Mouse (Mus musculus): ENCODE results near the gene Timm8a2. TPM values are rescaled to one million over a fixed set of nuclear protein-coding genes. Genes with fewer than 3 reads are reported as not detected.
A peak's percentile ranks its signal among the peaks of the same experiment; 100 is the strongest.

Gene Timm8a2
- total and polyA plus RNA-seq, 3 experiments, result not detected

DNA sequence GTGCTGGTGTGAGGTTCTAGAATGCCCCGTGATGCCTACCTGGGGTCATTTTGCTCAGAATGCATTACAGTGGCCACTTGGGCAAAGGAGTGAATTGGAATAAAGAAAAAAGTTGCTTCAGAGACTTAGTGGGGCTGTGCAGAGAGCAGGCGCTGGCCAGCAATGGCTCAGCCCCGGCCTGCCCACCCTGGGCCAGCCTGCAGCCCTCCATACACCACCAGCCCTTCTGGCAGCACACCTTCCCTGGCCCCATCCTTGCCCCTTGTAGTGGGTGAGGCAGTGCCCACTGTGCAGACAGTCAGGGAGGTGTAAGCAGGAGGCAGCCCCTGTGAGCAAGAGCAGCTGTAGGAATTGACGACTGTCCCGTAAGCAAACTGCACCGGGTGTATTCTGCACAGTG, 13.9 kb upstream of the Timm8a2 start:
- Histone ChIP-seq H3K9me3 (replicated peaks; ENCODE audit: low read length) (no peaks in the 10 kb centered on the region), H3K9ac (ENCODE audit: insufficient read depth, low read depth) (no peak overlapping the region), H3K79me2 (replicated peaks; ENCODE audit: control insufficient read depth, extremely low read depth, insufficient read depth, poor library complexity, severe bottlenecking) (no peaks in the 10 kb centered on the region), H3K4me2 (ENCODE audit: insufficient read depth, low read depth, poor library complexity, severe bottlenecking) (no peak overlapping the region), H3K4me3 (replicated peaks in 1 of 3; ENCODE audit: low read depth in 2 of 3, low read length in 2 of 3, poor library complexity in 1 of 3) (no peak overlapping the region), H3K27me3 (replicated peaks) (no peaks in the 10 kb centered on the region), H3K4me1 (ENCODE audit: control insufficient read depth in 1 of 2, insufficient read depth in 2 of 2) (peaks cover 33 to 88% of the 10 kb centered on the region in 2 experiments), H3K27ac (ENCODE audit: insufficient read depth, low read depth) (no peak overlapping the region), H3K36me3 (replicated peaks in 1 of 2; ENCODE audit: control insufficient read depth in 1 of 2, insufficient read depth in 1 of 2, low read length in 1 of 2) (peaks cover 8 to 33% of the 10 kb centered on the region in 2 experiments)
- in situ Hi-C loops (cut with MboI; ENCODE audit: low pct_ligation_motif_present, low pct_unique_long_range_greater_than_20kb, low sequenced_read_pairs), result no loop called here
- dilution Hi-C loops (cut with MboI; ENCODE audit: extremely low pct_ligation_motif_present, extremely low pct_unique_long_range_greater_than_20kb, low sequenced_read_pairs), result no loop called here
- TF ChIP-seq SIN3A (IDR thresholded peaks at IDR 0.05; ENCODE audit: low read length) (no peak), POLR2A (IDR thresholded peaks at IDR 0.05; ENCODE audit: low read depth, low read length) (no peak), POLR2AphosphoS2 (IDR thresholded peaks at IDR 0.05; ENCODE audit: low read depth, low read length) (no peak), CHD2 (IDR thresholded peaks at IDR 0.05; ENCODE audit: low read length) (no peak), ZMIZ1 (IDR thresholded peaks at IDR 0.05; ENCODE audit: low read depth, low read length) (no peak), ELF1 (IDR thresholded peaks at IDR 0.05; ENCODE audit: low read depth, low read length) (no peak), KAT2A (IDR thresholded peaks at IDR 0.05; ENCODE audit: insufficient replicate concordance, low read length) (no peak), ZKSCAN1 (IDR thresholded peaks at IDR 0.05; ENCODE audit: borderline replicate concordance, low read depth, low read length) (no peak), TBP (conservative IDR thresholded peaks at IDR 0.05; ENCODE audit: low read depth, low read length) (no peak), MAZ (IDR thresholded peaks at IDR 0.05; ENCODE audit: low read depth, low read length) (no peak), HCFC1 (IDR thresholded peaks at IDR 0.05; ENCODE audit: low read depth, low read length) (no peak), RCOR1 (conservative IDR thresholded peaks at IDR 0.05; ENCODE audit: low read depth, low read length) (no peak), MAX (IDR thresholded peaks at IDR 0.05; ENCODE audit: low read length) (no peak), IRF4 (IDR thresholded peaks at IDR 0.05; ENCODE audit: low read depth, low read length) (no peak), MEF2A (IDR thresholded peaks at IDR 0.05; ENCODE audit: borderline replicate concordance, low read depth, low read length) (no peak)
- DNase-seq (ENCODE audit: extremely low read depth), result no peak

GRCm38 (mm10) chr14:122023054-122023453, 11.4 kb upstream of the Timm8a2 start:
- Histone ChIP-seq H3K27ac (ENCODE audit: insufficient read depth, low read depth) (no peak overlapping the region), H3K79me2 (replicated peaks; ENCODE audit: control insufficient read depth, extremely low read depth, insufficient read depth, poor library complexity, severe bottlenecking) (no peaks in the 10 kb centered on the region), H3K4me3 (replicated peaks in 1 of 3; ENCODE audit: low read depth in 2 of 3, low read length in 2 of 3, poor library complexity in 1 of 3) (no peak overlapping the region), H3K4me2 (ENCODE audit: insufficient read depth, low read depth, poor library complexity, severe bottlenecking) (no peak overlapping the region), H3K36me3 (replicated peaks in 1 of 2; ENCODE audit: control insufficient read depth in 1 of 2, insufficient read depth in 1 of 2, low read length in 1 of 2) (peaks cover 8 to 28% of the 10 kb centered on the region in 2 experiments), H3K27me3 (replicated peaks) (no peaks in the 10 kb centered on the region), H3K9me3 (replicated peaks; ENCODE audit: low read length) (no peaks in the 10 kb centered on the region), H3K4me1 (ENCODE audit: control insufficient read depth in 1 of 2, insufficient read depth in 2 of 2) (peaks cover 30 to 69% of the 10 kb centered on the region in 2 experiments), H3K9ac (ENCODE audit: insufficient read depth, low read depth) (no peak overlapping the region)
- DNase-seq (ENCODE audit: extremely low read depth), result no peak
- in situ Hi-C loops (cut with MboI; ENCODE audit: low pct_ligation_motif_present, low pct_unique_long_range_greater_than_20kb, low sequenced_read_pairs) (no loop called here), dilution Hi-C loops (cut with MboI; ENCODE audit: extremely low pct_ligation_motif_present, extremely low pct_unique_long_range_greater_than_20kb, low sequenced_read_pairs) (no loop called here)
- TF ChIP-seq BHLHE40 (IDR thresholded peaks at IDR 0.05; ENCODE audit: low read depth, low read length) (0 out of 2 replicates have a peak, but pooled peaks have one; percentile 30), CHD2 (IDR thresholded peaks at IDR 0.05; ENCODE audit: low read length) (peak; percentile 39; the same call in 1 of the 2 replicates), EP300 (IDR thresholded peaks at IDR 0.05; ENCODE audit: low read length) (peak; percentile 65), ETS1 (conservative IDR thresholded peaks at IDR 0.05; ENCODE audit: low read depth, low read length) (peak; percentile 35; the same call in 1 of the 2 replicates), CHD1 (IDR thresholded peaks at IDR 0.05; ENCODE audit: low read depth, low read length) (no peak), SMC3 (IDR thresholded peaks at IDR 0.05; ENCODE audit: low read depth, low read length) (no peak), MAZ (IDR thresholded peaks at IDR 0.05; ENCODE audit: low read depth, low read length) (no peak), SIN3A (IDR thresholded peaks at IDR 0.05; ENCODE audit: low read length) (no peak)
